Mouse (Mus musculus) heart, postnatal 0 days (tissue): ENCODE results near the gene Ttll7. TPM values are rescaled to one million over a fixed set of nuclear protein-coding genes. Genes with fewer than 3 reads are reported as not detected.

Experiments
- ATAC-seq: fragments of 200-750 bp; cut with Nextera tagmentation; 2 replicates; pipeline ENCODE4 v1.8.0; 2017; ENCODE audit warnings: low read depth, moderate number of reproducible peaks, moderate library complexity; ENCODE audit not compliant: insufficient read depth
- DNase-seq: peaks from one replicate; pipeline ENCODE4 v3.0.0-alpha.2; 2016; ENCODE audit warnings: low spot score
- H3K27ac ChIP-seq: fragments of 300-500 bp; sonication (generic); 2 replicates; pipeline ENCODE4 v1.5.1; 2014; ENCODE audit warnings: low read depth, mild to moderate bottlenecking
- H3K27me3 ChIP-seq: fragments of 300-500 bp; sonication (generic); 2 replicates; pipeline ENCODE4 v1.6.1; 2014; ENCODE audit warnings: low read length, mixed read lengths; ENCODE audit not compliant: control insufficient read depth, insufficient read depth
- H3K36me3 ChIP-seq: fragments of 300-500 bp; sonication (generic); replicated peaks from 2 replicates; pipeline ENCODE4 v1.6.1; 2014; ENCODE audit warnings: low read length, mixed read lengths; ENCODE audit not compliant: control insufficient read depth, insufficient read depth
- H3K4me1 ChIP-seq: fragments of 300-500 bp; sonication (generic); 2 replicates; pipeline ENCODE4 v1.6.1; 2014; ENCODE audit warnings: antibody characterized with exemption; ENCODE audit not compliant: control insufficient read depth, insufficient read depth
- H3K4me2 ChIP-seq: fragments of 300-500 bp; sonication (generic); 2 replicates; pipeline ENCODE4 v1.6.1; 2014; ENCODE audit warnings: low read depth, mild to moderate bottlenecking, low read length, moderate library complexity
- H3K4me3 ChIP-seq: fragments of 300-500 bp; sonication (generic); 2 replicates; pipeline ENCODE4 v1.5.1; 2014; ENCODE audit warnings: low read depth, low read length
- H3K9ac ChIP-seq: fragments of 300-500 bp; sonication (generic); replicated peaks from 2 replicates; pipeline ENCODE4 v1.6.1; 2014; ENCODE audit warnings: low read depth, low read length, mixed read lengths
- H3K9me3 ChIP-seq: fragments of 300-500 bp; sonication (generic); replicated peaks from 2 replicates; pipeline ENCODE4 v1.6.1; 2016; ENCODE audit warnings: low read length; ENCODE audit not compliant: control insufficient read depth
- CTCF ChIP-seq: IDR thresholded peaks from 2 replicates; pipeline ENCODE4 v1.5.1; 2016; ENCODE audit warnings: antibody characterized with exemption, control low read depth, low read depth
- EP300 ChIP-seq: IDR thresholded peaks from 2 replicates; pipeline ENCODE4 v1.6.1; 2016; ENCODE audit warnings: antibody characterized with exemption, low read depth
- WGBS: fragments of 180-500 bp; shearing (Covaris S2); extraction: QIAGEN DNeasy Blood & Tissue Kit; methylation state at CpG from one replicate; pipeline ENCODE4 v1.1.7; 2014; 5-methylcytosine and 5-hydroxymethylcytosine counted together
- polyA plus RNA-seq: library from polyadenylated mRNA; unstranded; fragments of >200 nt; fragmentation: Nextera tagmentation; extraction: Ambion mirVana; gene quantifications from 2 replicates; pipeline ENCODE4 v1.2.1, GENCODE M21; 2015
- total RNA-seq: library from RNA; depleted of rRNA; stranded (reverse); fragments of >200 nt; gene quantifications from 2 replicates; pipeline ENCODE4 v1.2.3, GENCODE M21; 2014; ENCODE audit warnings: low replicate concordance; rRNA removed

Ttll7 gene
- total RNA-seq (6.6 and 6.7 TPM in 2 replicates), polyA plus RNA-seq (1.2 and 1.5 TPM in 2 replicates)

DNA sequence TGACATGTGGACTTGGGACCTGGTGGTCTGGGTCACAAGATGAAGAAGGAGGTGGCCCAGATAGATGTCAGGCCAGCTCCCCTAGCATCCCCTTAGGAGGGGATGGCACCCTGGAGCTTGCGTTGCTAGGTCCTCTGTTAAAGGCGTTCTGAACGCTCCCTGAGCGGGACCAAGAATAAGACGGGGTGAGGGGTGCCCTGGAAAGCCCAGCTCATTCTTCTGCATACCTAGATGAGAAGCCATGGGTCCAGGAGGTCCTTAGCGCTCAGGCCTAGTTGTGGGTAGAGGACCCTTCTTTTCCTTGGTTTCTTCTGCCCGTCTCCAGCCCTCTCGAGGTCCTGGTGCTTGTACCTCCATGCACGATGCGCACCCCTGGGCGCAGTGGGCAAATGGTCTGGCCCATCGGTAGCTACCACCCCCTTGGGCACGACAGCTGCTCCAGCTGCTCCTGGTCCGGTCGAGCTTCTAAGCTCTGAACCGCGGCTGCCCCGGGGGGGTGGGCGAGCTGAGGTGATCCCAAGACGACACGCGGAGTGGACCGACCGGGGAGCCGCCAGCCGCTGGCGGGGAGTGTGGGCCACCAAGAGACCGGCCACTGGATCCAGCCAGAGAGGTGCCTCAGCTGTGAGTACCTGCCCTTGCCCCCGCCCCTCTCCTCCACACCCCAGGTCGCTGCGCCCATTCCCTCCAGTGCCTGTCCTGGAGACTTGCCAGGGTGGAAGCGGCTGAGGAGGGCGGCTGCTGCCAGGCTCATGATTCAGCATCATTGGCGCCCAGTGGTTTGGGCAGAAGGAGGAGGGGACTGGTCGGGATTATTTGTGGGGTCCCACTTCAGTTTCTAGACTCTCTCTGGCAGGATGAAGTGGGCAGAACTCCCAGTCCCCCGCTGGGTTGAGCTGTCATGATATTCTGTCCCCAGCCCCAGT, at the start of gene Ttll7:
Gene Ttll7 (plus strand): TSS at position 402 of the 926 bp plus-strand sequence.
- Histone ChIP-seq H3K4me1 (no peaks in the 10 kb centered on the region), H3K36me3 (no peaks in the 10 kb centered on the region), H3K4me3 (peak within 1 kb of the TSS; percentile 67), H3K27ac (no peak within 1 kb of the TSS), H3K9ac (peak within 1 kb of the TSS; percentile 65), H3K9me3 (no peaks in the 10 kb centered on the region), H3K27me3 (no peaks in the 10 kb centered on the region), H3K4me2 (peak within 1 kb of the TSS; percentile 90)
- no peak for TF ChIP-seq CTCF
- no peak for TF ChIP-seq EP300
- ATAC-seq = peak; percentile 93
- WGBS = under 1% methylated on average over 27 of the region's 36 CpGs
- DNase-seq = peak; percentile 69

DNA sequence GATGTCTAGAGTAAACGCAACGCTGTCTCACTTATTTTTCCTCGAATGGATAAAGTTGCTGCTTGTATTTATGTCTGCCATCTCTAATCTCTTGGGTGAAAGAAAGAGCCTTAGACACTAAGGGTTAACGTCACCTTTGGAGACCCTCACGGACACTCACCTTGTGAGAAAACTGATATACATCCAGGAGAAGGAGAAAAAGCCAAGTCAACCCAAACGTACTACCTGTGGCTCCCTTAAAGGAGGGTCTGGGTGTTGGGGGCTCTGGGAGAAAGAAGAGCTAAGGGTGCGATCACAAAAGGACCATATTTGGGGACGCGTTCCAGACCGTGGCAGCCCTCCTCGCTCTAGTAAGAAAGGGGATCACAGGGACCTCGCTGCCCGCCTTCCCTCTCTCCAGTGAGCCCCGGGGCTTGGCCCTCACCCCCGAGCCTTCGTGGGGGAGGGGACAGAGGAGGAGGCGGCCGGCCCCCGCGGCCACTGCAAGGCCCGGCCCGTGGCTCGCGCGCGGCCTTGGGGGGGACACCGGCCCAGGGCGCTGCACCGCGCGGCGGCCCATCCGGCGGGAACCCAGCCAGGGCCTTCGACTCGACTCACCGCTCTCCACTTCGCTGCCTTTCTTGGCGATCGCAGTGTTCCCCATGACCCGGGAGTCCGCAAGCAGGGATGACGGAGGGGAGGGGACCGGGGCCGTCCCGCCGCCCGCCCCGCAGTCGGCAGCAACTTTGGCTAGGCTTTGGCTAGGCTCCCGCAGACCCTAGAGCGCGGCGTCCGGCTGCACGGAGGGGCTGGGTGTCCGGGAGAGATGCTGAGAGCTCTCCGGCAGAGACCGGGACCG, 39.9 kb upstream of the Ttll7 start:
- TF ChIP-seq CTCF = no peak
- no peak for TF ChIP-seq EP300
- peaks cover 6% of the 10 kb centered on the region; the same call in 1 of the 2 replicates for H3K4me1 ChIP-seq
- peak; percentile 70 for ATAC-seq

DNA sequence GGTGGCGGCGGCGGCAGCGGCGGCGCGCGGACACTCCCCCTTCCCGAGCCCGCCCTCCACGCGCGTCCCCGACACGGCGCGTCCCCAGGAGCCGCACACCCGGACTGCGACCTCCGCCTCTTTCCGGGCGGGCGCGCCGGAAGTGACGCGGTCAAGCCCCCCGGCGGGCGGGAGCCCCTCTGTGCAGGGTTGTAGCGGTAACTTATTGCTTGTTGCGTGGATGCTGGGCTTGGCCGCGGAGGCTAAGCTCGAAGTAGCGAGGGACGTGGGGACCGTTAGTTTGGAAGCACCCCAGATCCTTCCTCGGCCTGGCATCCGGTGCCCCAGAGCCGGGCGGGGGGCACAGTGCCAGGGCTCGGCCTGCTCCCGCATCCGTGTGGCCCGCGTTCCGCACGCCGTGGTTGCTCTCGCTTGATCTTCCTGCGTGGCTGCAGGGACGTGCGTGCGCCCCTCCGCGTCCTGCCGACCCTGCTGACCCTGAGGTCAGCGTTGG, 39.2 kb upstream of the Ttll7 start, which contains the start of gene Prkacb:
Gene Prkacb (minus strand): TSS at position 90 of the 493 bp plus-strand sequence.
- H3K27me3 ChIP-seq = no peaks in the 10 kb centered on the region
- 0% methylated on average over 51 of the region's 60 CpGs for WGBS
- peak within 1 kb of the TSS; percentile 92 for H3K9ac ChIP-seq
- peak; percentile 96 for ATAC-seq
- no peaks in the 10 kb centered on the region for H3K9me3 ChIP-seq
- peak; percentile 69 for DNase-seq
- peak within 1 kb of the TSS; percentile 92 for H3K4me2 ChIP-seq
- H3K36me3 ChIP-seq = no peaks in the 10 kb centered on the region
- peaks cover 6% of the 10 kb centered on the region; the same call in 1 of the 2 replicates for H3K4me1 ChIP-seq
- TF ChIP-seq EP300 = peak; percentile 50; the same call in 1 of the 2 replicates
- no peak for TF ChIP-seq CTCF
- H3K27ac ChIP-seq = peak within 1 kb of the TSS; percentile 93
- peak within 1 kb of the TSS; percentile 92 for H3K4me3 ChIP-seq

More for the DNA sequence above, 39.9 kb upstream of the Ttll7 start:
- Histone ChIP-seq H3K9ac (peak overlapping the region; percentile 92), H3K4me2 (peak overlapping the region; percentile 92), H3K36me3 (no peaks in the 10 kb centered on the region), H3K9me3 (no peaks in the 10 kb centered on the region), H3K27me3 (no peaks in the 10 kb centered on the region), H3K27ac (peak overlapping the region; percentile 93), H3K4me3 (peak overlapping the region; percentile 92)
- under 1% methylated on average over 49 of the region's 60 CpGs for WGBS
- DNase-seq = peak; percentile 12

DNA sequence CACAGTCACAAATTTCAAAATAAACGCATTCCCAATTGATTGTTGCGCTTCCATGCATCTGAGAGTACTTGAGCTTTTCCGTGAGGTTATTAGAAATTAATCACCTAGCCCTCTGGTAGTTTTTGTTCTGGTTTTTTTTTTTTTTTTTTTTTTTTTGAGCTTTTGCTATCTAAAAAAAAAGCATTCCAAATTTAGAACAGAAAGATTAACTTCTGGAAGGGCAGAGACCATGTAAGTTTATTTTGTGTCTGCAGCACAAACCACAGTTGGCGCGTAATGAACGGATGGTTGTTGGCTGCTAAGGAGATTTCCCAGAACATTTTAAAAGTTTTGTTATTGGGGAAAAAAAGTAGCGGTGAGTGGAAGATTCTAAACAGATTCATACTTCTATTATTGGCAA, 38.5 kb upstream of the Ttll7 start:
- no peaks in the 10 kb centered on the region for H3K36me3 ChIP-seq
- no peaks in the 10 kb centered on the region for H3K9me3 ChIP-seq
- H3K4me3 ChIP-seq = peak overlapping the region; percentile 92
- DNase-seq (no peak), ATAC-seq (no peak)
- H3K9ac ChIP-seq = peak overlapping the region; percentile 92
- peak overlapping the region; percentile 92 for H3K4me2 ChIP-seq
- peaks cover 6% of the 10 kb centered on the region; the same call in 1 of the 2 replicates for H3K4me1 ChIP-seq
- peak overlapping the region; percentile 93 for H3K27ac ChIP-seq
- TF ChIP-seq EP300 (no peak), CTCF (no peak)
- 47% methylated on average over 7 of the region's 7 CpGs for WGBS
- no peaks in the 10 kb centered on the region for H3K27me3 ChIP-seq

DNA sequence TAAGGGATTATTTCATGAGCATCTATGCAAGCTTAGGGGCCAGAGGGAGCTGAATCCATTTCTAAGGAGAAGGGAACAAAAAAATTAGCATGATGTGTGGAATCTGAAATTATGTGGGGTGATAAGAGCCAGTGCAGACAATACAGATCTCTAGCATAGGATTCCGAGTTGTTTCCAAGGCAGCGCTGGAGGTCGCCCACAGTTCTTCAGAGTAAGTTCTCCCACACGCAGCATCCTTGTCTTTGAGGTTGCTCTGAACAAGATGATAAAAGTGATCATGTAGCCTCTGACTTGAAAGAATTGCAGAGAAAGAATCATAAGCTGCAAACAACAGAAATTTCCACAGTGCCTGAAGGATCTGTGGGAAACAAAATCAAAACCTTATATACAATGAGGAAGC, 31.4 kb upstream of the Ttll7 start:
- no peak overlapping the region for H3K4me2 ChIP-seq
- H3K9me3 ChIP-seq = no peaks in the 10 kb centered on the region
- 87% methylated on average over 4 of the region's 4 CpGs for WGBS
- 0 out of 2 replicates have a peak, but pooled peaks cover 5% of the 10 kb centered on the region for H3K27me3 ChIP-seq
- TF ChIP-seq EP300 = no peak
- TF ChIP-seq CTCF = no peak
- H3K4me1 ChIP-seq = no peaks in the 10 kb centered on the region
- H3K9ac ChIP-seq = no peak overlapping the region
- H3K36me3 ChIP-seq = no peaks in the 10 kb centered on the region
- ATAC-seq (no peak), DNase-seq (no peak)
- H3K4me3 ChIP-seq = no peak overlapping the region
- no peak overlapping the region for H3K27ac ChIP-seq
